Mouse (Mus musculus): Measurements from ENCODE around the gene Atp6v1e2.

The Atp6v1e2 gene

GRCm38 (mm10) chr17:86964502-86964901, 16.8 kb upstream of the Atp6v1e2 start:
- DNase-seq (ENCODE audit: low read depth) = peak; percentile 84

GRCm38 (mm10) chr17:86964041-86964440, 16.3 kb upstream of the Atp6v1e2 start:
- DNase-seq (ENCODE audit: low read depth) = no peak

- no peak for DNase-seq (ENCODE audit: low read depth)
Observed at GRCm38 (mm10) chr17:86963586-86963902, 15.8 kb upstream of the Atp6v1e2 start.

- peak; percentile 67 for DNase-seq (ENCODE audit: low read depth)
Observed at GRCm38 (mm10) chr17:86962894-86963585, 15.3 kb upstream of the Atp6v1e2 start, which contains the start of gene Rhoq. Gene Rhoq, plus strand, starts transcription at chr17:86963082.

GRCm38 (mm10) chr17:86962297-86962893, 14.7 kb upstream of the Atp6v1e2 start:
- peak; percentile 90 for DNase-seq (ENCODE audit: low read depth)

- DNase-seq (ENCODE audit: low read depth) = peak; percentile 59
Observed at GRCm38 (mm10) chr17:86961301-86961841, 13.7 kb upstream of the Atp6v1e2 start.

GRCm38 (mm10) chr17:86957968-86958367, 10.3 kb upstream of the Atp6v1e2 start:
- peak; percentile 57 for DNase-seq (ENCODE audit: low read depth)

- no peak for DNase-seq (ENCODE audit: low read depth)
Observed at GRCm38 (mm10) chr17:86957239-86957638, 9.5 kb upstream of the Atp6v1e2 start.

- DNase-seq (ENCODE audit: low read depth) = no peak
Observed at GRCm38 (mm10) chr17:86948801-86949200, 1.1 kb upstream of the Atp6v1e2 start.

- peak; percentile 21 for DNase-seq (ENCODE audit: low read depth)
Observed at GRCm38 (mm10) chr17:86946078-86946477, 1.6 kb downstream of the Atp6v1e2 start.

- no peak for DNase-seq (ENCODE audit: low read depth)
Observed at GRCm38 (mm10) chr17:86943158-86943557, 4.5 kb downstream of the Atp6v1e2 start.

- DNase-seq (ENCODE audit: low read depth) = no peak
Observed at GRCm38 (mm10) chr17:86942112-86942511, 5.6 kb downstream of the Atp6v1e2 start.

GRCm38 (mm10) chr17:86938683-86939082, 9.0 kb downstream of the Atp6v1e2 start:
- no peak for DNase-seq (ENCODE audit: low read depth)

- peak; percentile 72 for DNase-seq (ENCODE audit: low read depth)
Observed at GRCm38 (mm10) chr17:86937497-86938155, 10.1 kb downstream of the Atp6v1e2 start.

- no peak for DNase-seq (ENCODE audit: low read depth)
Observed at GRCm38 (mm10) chr17:86937064-86937463, 10.6 kb downstream of the Atp6v1e2 start.

- DNase-seq (ENCODE audit: low read depth) = no peak
Observed at GRCm38 (mm10) chr17:86932896-86933295, 14.8 kb downstream of the Atp6v1e2 start.

- DNase-seq (ENCODE audit: low read depth) = no peak
Observed at GRCm38 (mm10) chr17:86929981-86930380, 17.7 kb downstream of the Atp6v1e2 start.

- peak; percentile 36 for DNase-seq (ENCODE audit: low read depth)
Observed at GRCm38 (mm10) chr17:86929355-86929754, 18.3 kb downstream of the Atp6v1e2 start.

- no peak for DNase-seq (ENCODE audit: low read depth)
Observed at GRCm38 (mm10) chr17:86926836-86927235, 20.9 kb downstream of the Atp6v1e2 start.

GRCm38 (mm10) chr17:86924679-86925078, 23.0 kb downstream of the Atp6v1e2 start:
- DNase-seq (ENCODE audit: low read depth) = no peak

- no peak for DNase-seq (ENCODE audit: low read depth)
Observed at GRCm38 (mm10) chr17:86919729-86920128, 28.0 kb downstream of the Atp6v1e2 start.

- peak; percentile 45 for DNase-seq (ENCODE audit: low read depth)
Observed at GRCm38 (mm10) chr17:86918786-86919185, 28.9 kb downstream of the Atp6v1e2 start.

GRCm38 (mm10) chr17:86917048-86917447, 30.6 kb downstream of the Atp6v1e2 start, which contains the start of gene Tmem247:
Gene Tmem247, plus strand, starts transcription at chr17:86917348.
- DNase-seq (ENCODE audit: low read depth) = no peak
